Mouse (Mus musculus) neural tube, embryonic 13.5 days (tissue): ENCODE data around the gene Phkb. TPM values are rescaled to one million over a fixed set of nuclear protein-coding genes. Genes with fewer than 3 reads are reported as not detected.

Experiments
- ATAC-seq: fragments of 200-750 bp; cut with Nextera tagmentation; 2 replicates; pipeline ENCODE4 v1.8.0; 2017; ENCODE audit warnings: low read depth, mild to moderate bottlenecking, moderate TSS enrichment, moderate library complexity
- H3K27ac ChIP-seq: fragments of 300-500 bp; sonication (generic); replicated peaks from 2 replicates; pipeline ENCODE4 v1.5.1; 2015; ENCODE audit warnings: moderate library complexity, mild to moderate bottlenecking, inconsistent platforms
- H3K27me3 ChIP-seq: fragments of 300-500 bp; sonication (generic); 2 replicates; pipeline ENCODE4 v1.6.1; 2015; ENCODE audit warnings: mild to moderate bottlenecking, inconsistent platforms
- H3K36me3 ChIP-seq: fragments of 300-500 bp; sonication (generic); 2 replicates; pipeline ENCODE4 v1.6.1; 2015; ENCODE audit warnings: mild to moderate bottlenecking, inconsistent platforms
- H3K4me1 ChIP-seq: fragments of 300-500 bp; sonication (generic); replicated peaks from 2 replicates; pipeline ENCODE4 v1.6.1; 2015; ENCODE audit warnings: inconsistent platforms
- H3K4me2 ChIP-seq: fragments of 300-500 bp; sonication (generic); 2 replicates; pipeline ENCODE4 v1.6.1; 2015; ENCODE audit warnings: inconsistent platforms, mild to moderate bottlenecking, moderate library complexity
- H3K4me3 ChIP-seq: fragments of 300-500 bp; sonication (generic); 2 replicates; pipeline ENCODE4 v1.5.1; 2015; ENCODE audit warnings: mild to moderate bottlenecking, inconsistent platforms
- H3K9ac ChIP-seq: fragments of 300-500 bp; sonication (generic); 2 replicates; pipeline ENCODE4 v1.6.1; 2015; ENCODE audit warnings: moderate library complexity, mild to moderate bottlenecking, inconsistent platforms
- H3K9me3 ChIP-seq: fragments of 300-500 bp; sonication (generic); 2 replicates; pipeline ENCODE4 v1.6.1; 2016; ENCODE audit warnings: inconsistent platforms
- WGBS: fragments of 180-500 bp; shearing (Covaris S2); methylation state at CpG from one replicate; pipeline ENCODE4 v1.1.7; 2015; 5-methylcytosine and 5-hydroxymethylcytosine counted together
- polyA plus RNA-seq: library from polyadenylated mRNA; unstranded; fragments of >200 nt; fragmentation: Nextera tagmentation; extraction: Ambion mirVana; gene quantifications from 2 replicates; pipeline ENCODE4 v1.2.1, GENCODE M21; 2015

Phkb gene
- polyA plus RNA-seq, 1 experiment from 2014 or later = 36.0 TPM

GRCm38 (mm10) chr8:85862381-85862780 lies 21.6 kb downstream of the Phkb start:
- H3K9ac ChIP-seq = no peak overlapping the region
- H3K4me3 ChIP-seq = no peak overlapping the region
- no peaks in the 10 kb centered on the region for H3K36me3 ChIP-seq
- WGBS = 92% methylated on average over 1 of the region's 1 CpGs
- H3K27ac ChIP-seq = no peak overlapping the region
- no peak for ATAC-seq
- no peaks in the 10 kb centered on the region for H3K9me3 ChIP-seq
- H3K4me1 ChIP-seq = no peaks in the 10 kb centered on the region
- H3K4me2 ChIP-seq = no peak overlapping the region
- no peaks in the 10 kb centered on the region for H3K27me3 ChIP-seq

GRCm38 (mm10) chr8:85871660-85872059 lies 30.9 kb downstream of the Phkb start:
- Histone ChIP-seq H3K4me3 (no peak overlapping the region), H3K27ac (no peak overlapping the region), H3K4me2 (no peak overlapping the region), H3K9ac (no peak overlapping the region), H3K4me1 (no peaks in the 10 kb centered on the region), H3K36me3 (no peaks in the 10 kb centered on the region), H3K27me3 (no peaks in the 10 kb centered on the region), H3K9me3 (no peaks in the 10 kb centered on the region)
- WGBS = 83% methylated on average over 2 of the region's 2 CpGs
- no peak for ATAC-seq

- Histone ChIP-seq H3K27me3 (no peaks in the 10 kb centered on the region), H3K4me1 (no peaks in the 10 kb centered on the region), H3K9ac (no peak overlapping the region), H3K27ac (no peak overlapping the region), H3K36me3 (peaks cover 23% of the 10 kb centered on the region; the same call in 1 of the 2 replicates), H3K4me3 (no peak overlapping the region), H3K4me2 (no peak overlapping the region), H3K9me3 (no peaks in the 10 kb centered on the region)
- 95% methylated on average over 8 of the region's 8 CpGs for WGBS
- no peak for ATAC-seq
These were observed 37.2 kb downstream of the Phkb start for GRCm38 (mm10) chr8:85877976-85878375.

- Histone ChIP-seq H3K9me3 (no peaks in the 10 kb centered on the region), H3K9ac (no peak overlapping the region), H3K27ac (no peak overlapping the region), H3K27me3 (no peaks in the 10 kb centered on the region), H3K4me3 (no peak overlapping the region), H3K4me2 (no peak overlapping the region), H3K4me1 (no peaks in the 10 kb centered on the region), H3K36me3 (peaks cover 27% of the 10 kb centered on the region; the same call in 1 of the 2 replicates)
- ATAC-seq = no peak
- WGBS = 93% methylated on average over 7 of the region's 7 CpGs
These were observed 38.9 kb downstream of the Phkb start for GRCm38 (mm10) chr8:85879624-85880023.

GRCm38 (mm10) chr8:85884811-85885210 lies 44.1 kb downstream of the Phkb start:
- Histone ChIP-seq H3K27ac (no peak overlapping the region), H3K27me3 (no peaks in the 10 kb centered on the region), H3K9me3 (no peaks in the 10 kb centered on the region), H3K4me2 (no peak overlapping the region), H3K36me3 (peaks cover 24% of the 10 kb centered on the region; the same call in 1 of the 2 replicates), H3K9ac (no peak overlapping the region), H3K4me1 (no peaks in the 10 kb centered on the region), H3K4me3 (no peak overlapping the region)
- ATAC-seq = no peak
- WGBS = 94% methylated on average over 3 of the region's 3 CpGs

GRCm38 (mm10) chr8:85897636-85898035 lies 56.9 kb downstream of the Phkb start:
- WGBS = 94% methylated on average over 2 of the region's 2 CpGs
- Histone ChIP-seq H3K4me3 (no peak overlapping the region), H3K9ac (no peak overlapping the region), H3K27me3 (no peaks in the 10 kb centered on the region), H3K4me2 (no peak overlapping the region), H3K9me3 (no peaks in the 10 kb centered on the region), H3K27ac (no peak overlapping the region), H3K36me3 (0 out of 2 replicates have a peak, but pooled peaks cover 4% of the 10 kb centered on the region), H3K4me1 (no peaks in the 10 kb centered on the region)
- ATAC-seq = no peak

GRCm38 (mm10) chr8:85924991-85925390 lies 84.2 kb downstream of the Phkb start:
- Histone ChIP-seq H3K9me3 (no peaks in the 10 kb centered on the region), H3K36me3 (no peaks in the 10 kb centered on the region), H3K9ac (no peak overlapping the region), H3K4me1 (no peaks in the 10 kb centered on the region), H3K4me3 (no peak overlapping the region), H3K4me2 (no peak overlapping the region), H3K27me3 (no peaks in the 10 kb centered on the region), H3K27ac (no peak overlapping the region)
- no peak for ATAC-seq

GRCm38 (mm10) chr8:85925574-85925973 lies 84.8 kb downstream of the Phkb start:
- no peak overlapping the region for H3K4me2 ChIP-seq
- no peak overlapping the region for H3K9ac ChIP-seq
- no peaks in the 10 kb centered on the region for H3K36me3 ChIP-seq
- H3K4me1 ChIP-seq = no peaks in the 10 kb centered on the region
- no peak for ATAC-seq
- H3K27me3 ChIP-seq = no peaks in the 10 kb centered on the region
- no peak overlapping the region for H3K4me3 ChIP-seq
- H3K27ac ChIP-seq = peak overlapping the region; percentile 10; the same call in 1 of the 2 replicates
- no peaks in the 10 kb centered on the region for H3K9me3 ChIP-seq
- 100% methylated on average over 1 of the region's 1 CpGs for WGBS

GRCm38 (mm10) chr8:85926107-85926506 lies 85.3 kb downstream of the Phkb start:
- ATAC-seq = peak; percentile 56; the same call in 1 of the 2 replicates
- Histone ChIP-seq H3K27me3 (no peaks in the 10 kb centered on the region), H3K4me3 (no peak overlapping the region), H3K27ac (no peak overlapping the region), H3K4me1 (no peaks in the 10 kb centered on the region), H3K4me2 (no peak overlapping the region), H3K9me3 (no peaks in the 10 kb centered on the region), H3K9ac (no peak overlapping the region), H3K36me3 (no peaks in the 10 kb centered on the region)
- 64% methylated on average over 3 of the region's 3 CpGs for WGBS

GRCm38 (mm10) chr8:85936148-85936547 lies 95.4 kb downstream of the Phkb start:
- 96% methylated on average over 5 of the region's 5 CpGs for WGBS
- Histone ChIP-seq H3K9ac (no peak overlapping the region), H3K4me3 (no peak overlapping the region), H3K27ac (no peak overlapping the region), H3K9me3 (no peaks in the 10 kb centered on the region), H3K4me1 (no peaks in the 10 kb centered on the region), H3K4me2 (no peak overlapping the region), H3K36me3 (0 out of 2 replicates have a peak, but pooled peaks cover 7% of the 10 kb centered on the region), H3K27me3 (no peaks in the 10 kb centered on the region)
- no peak for ATAC-seq

- Histone ChIP-seq H3K36me3 (0 out of 2 replicates have a peak, but pooled peaks cover 11% of the 10 kb centered on the region), H3K4me2 (no peak overlapping the region), H3K27ac (no peak overlapping the region), H3K9ac (no peak overlapping the region), H3K9me3 (no peaks in the 10 kb centered on the region), H3K4me1 (no peaks in the 10 kb centered on the region), H3K27me3 (no peaks in the 10 kb centered on the region), H3K4me3 (no peak overlapping the region)
- no peak for ATAC-seq
- 82% methylated on average over 7 of the region's 7 CpGs for WGBS
These were observed 96.6 kb downstream of the Phkb start for GRCm38 (mm10) chr8:85937343-85937742.

- WGBS = 95% methylated on average over 5 of the region's 5 CpGs
- H3K27ac ChIP-seq = no peak overlapping the region
- H3K9me3 ChIP-seq = no peaks in the 10 kb centered on the region
- 0 out of 2 replicates have a peak, but pooled peaks cover 19% of the 10 kb centered on the region for H3K36me3 ChIP-seq
- no peak for ATAC-seq
- no peak overlapping the region for H3K9ac ChIP-seq
- no peak overlapping the region for H3K4me3 ChIP-seq
- no peaks in the 10 kb centered on the region for H3K27me3 ChIP-seq
- H3K4me1 ChIP-seq = no peaks in the 10 kb centered on the region
- H3K4me2 ChIP-seq = no peak overlapping the region
These were observed 104.1 kb downstream of the Phkb start for GRCm38 (mm10) chr8:85944820-85945219.

GRCm38 (mm10) chr8:85958391-85958790 lies 117.6 kb downstream of the Phkb start:
- H3K4me2 ChIP-seq = no peak overlapping the region

More at GRCm38 (mm10) chr8:85958391-85958790, 117.6 kb downstream of the Phkb start:
- H3K9ac ChIP-seq = no peak overlapping the region
- H3K4me1 ChIP-seq = no peaks in the 10 kb centered on the region
- no peak for ATAC-seq
- H3K27me3 ChIP-seq = no peaks in the 10 kb centered on the region
- 0 out of 2 replicates have a peak, but pooled peaks cover 4% of the 10 kb centered on the region for H3K36me3 ChIP-seq
- H3K27ac ChIP-seq = no peak overlapping the region
- WGBS = 95% methylated on average over 2 of the region's 2 CpGs
- H3K9me3 ChIP-seq = no peaks in the 10 kb centered on the region
- H3K4me3 ChIP-seq = no peak overlapping the region
